8 mouse cellular contexts compared by ENCODE assay signal in genomic region chr4:120697799-120698484, GRCm38 (mm10). TPM values are rescaled to one million over a fixed set of nuclear protein-coding genes. Genes with fewer than 3 reads are reported as not detected.
DNase-seq lines count a peak whose midpoint lies in the region; ATAC-seq and TF ChIP-seq lines count a peak whose summit lies in the region.
"Had no signal": no experiment of that assay in that cellular context is flagged by ENCODE, and none has a peak within 500 bp of the region (broad histone marks: within the 10 kb centered on the region; RNA-seq: fewer than 3 reads in every experiment).

No protein-coding gene starts in this region.

- TF ChIP-seq EP300 in lung, postnatal 0 days (IDR thresholded peaks at IDR 0.05) = no peak

- no peaks in the 10 kb centered on the region for H3K4me1 ChIP-seq in lung, postnatal 0 days (ENCODE audit: insufficient read depth, low read depth, low read length)
- H3K4me1 ChIP-seq in lung, adult 2 months (ENCODE audit: control insufficient read depth, insufficient read depth, low read length) = no peaks in the 10 kb centered on the region
- H3K4me1 ChIP-seq in forebrain, embryonic 14.5 days (ENCODE audit: control insufficient read depth, insufficient read depth, low read length) = no peaks in the 10 kb centered on the region
- 0 out of 2 replicates have a peak, but pooled peaks cover 5% of the 10 kb centered on the region for H3K4me1 ChIP-seq in stomach, embryonic 14.5 days (ENCODE audit: control insufficient read depth, insufficient read depth, low read length)

- H3K27ac ChIP-seq in lung, postnatal 0 days (ENCODE audit: low read length) = no peak overlapping the region
- H3K27ac ChIP-seq in forebrain, embryonic 14.5 days (ENCODE audit: low read depth, low read length) = no peak overlapping the region
- no peak overlapping the region for H3K27ac ChIP-seq in stomach, embryonic 14.5 days (ENCODE audit: low read length)

- WGBS in lung, postnatal 0 days = 17% methylated on average over 32 of the region's 35 CpGs
- whole genome bisulfite sequencing in lung, adult 2 months = 25% methylated on average over 35 of the region's 35 CpGs
- 12% methylated on average over 35 of the region's 35 CpGs for WGBS in forebrain, embryonic 14.5 days
- WGBS in stomach, embryonic 14.5 days = 13% methylated on average over 35 of the region's 35 CpGs

- 0 out of 2 replicates have a peak, but pooled peaks cover 4% of the 10 kb centered on the region for H3K27me3 ChIP-seq in lung, postnatal 0 days (replicated peaks; ENCODE audit: insufficient read depth, low read length)
- peaks cover 13% of the 10 kb centered on the region for H3K27me3 ChIP-seq in forebrain, embryonic 14.5 days (replicated peaks; ENCODE audit: control insufficient read depth, insufficient read depth, low read length)
- 0 out of 2 replicates have a peak, but pooled peaks cover 2% of the 10 kb centered on the region for H3K27me3 ChIP-seq in stomach, embryonic 14.5 days (ENCODE audit: control insufficient read depth, insufficient read depth, low read length)

- ATAC-seq in lung, postnatal 0 days = peak; percentile 26
- no peak for ATAC-seq in forebrain, embryonic 14.5 days
- ATAC-seq in stomach, embryonic 14.5 days (ENCODE audit: insufficient number of reproducible peaks, insufficient read depth, low FRiP score, low read depth) = peak; percentile 50

- TF ChIP-seq POLR2A in lung, adult 2 months (IDR thresholded peaks at IDR 0.05; ENCODE audit: borderline replicate concordance, extremely low read depth, low read depth, low read length) = no peak

- no peaks in the 10 kb centered on the region for H3K36me3 ChIP-seq in lung, postnatal 0 days (ENCODE audit: insufficient read depth, low read length)
- no peaks in the 10 kb centered on the region for H3K36me3 ChIP-seq in forebrain, embryonic 14.5 days (ENCODE audit: control insufficient read depth, insufficient read depth, low read length)
- H3K36me3 ChIP-seq in stomach, embryonic 14.5 days (ENCODE audit: control insufficient read depth, insufficient read depth, low read length) = no peaks in the 10 kb centered on the region

- H3K9me3 ChIP-seq in lung, postnatal 0 days (ENCODE audit: low read length) = no peaks in the 10 kb centered on the region
- no peaks in the 10 kb centered on the region for H3K9me3 ChIP-seq in forebrain, embryonic 14.5 days (replicated peaks; ENCODE audit: control insufficient read depth, low read length)
- no peaks in the 10 kb centered on the region for H3K9me3 ChIP-seq in stomach, embryonic 14.5 days (ENCODE audit: control insufficient read depth, low read depth, low read length)

- DNase-seq in lung, postnatal 0 days (ENCODE audit: low spot score) = peak; percentile 18
- no peak for DNase-seq in lung, adult 2 months
- no peak for DNase-seq in forebrain, embryonic 14.5 days (ENCODE audit: low spot score)
- peak; percentile 75 for DNase-seq in liver
- DNase-seq in thymus, postnatal 14 days = no peak
- no peak for DNase-seq in adrenal gland, postnatal 10 days

- no peak overlapping the region for H3K4me2 ChIP-seq in lung, postnatal 0 days (replicated peaks; ENCODE audit: low read depth, low read length)
- H3K4me2 ChIP-seq in forebrain, embryonic 14.5 days (ENCODE audit: low read length) = 0 out of 2 replicates have a peak overlapping the region, but pooled peaks have one; percentile 18
- peak overlapping the region; percentile 26; the same call in 1 of the 2 replicates for H3K4me2 ChIP-seq in stomach, embryonic 14.5 days (replicated peaks; ENCODE audit: low read depth, low read length)

- no peak for TF ChIP-seq CTCF in lung, postnatal 0 days (IDR thresholded peaks at IDR 0.05)
- TF ChIP-seq CTCF in lung, adult 2 months (IDR thresholded peaks at IDR 0.05; ENCODE audit: insufficient read depth, low read length) = no peak

- H3K4me3 ChIP-seq in lung, postnatal 0 days (ENCODE audit: low read depth, low read length) = no peak overlapping the region
- H3K4me3 ChIP-seq in lung, adult 2 months (replicated peaks; ENCODE audit: extremely low read depth, low read depth, low read length) = no peak overlapping the region
- no peak overlapping the region; the same call in 1 of the 2 replicates for H3K4me3 ChIP-seq in forebrain, embryonic 14.5 days (ENCODE audit: low read depth, low read length)
- H3K4me3 ChIP-seq in stomach, embryonic 14.5 days (ENCODE audit: low read depth, low read length) = no peak overlapping the region

- no peak overlapping the region for H3K9ac ChIP-seq in lung, postnatal 0 days (replicated peaks; ENCODE audit: low read depth)
- H3K9ac ChIP-seq in forebrain, embryonic 14.5 days (ENCODE audit: low read length) = no peak overlapping the region
- H3K9ac ChIP-seq in stomach, embryonic 14.5 days (replicated peaks; ENCODE audit: low read depth, low read length) = no peak overlapping the region

RNA-seq across cellular contexts. Expression of gene Cited4, which starts 31.6 kb away (rescaled TPM):
- polyA plus RNA-seq in lung, postnatal 0 days (2015; fragmentation: Nextera tagmentation; extraction: Ambion mirVana) = 3.9 and 4.2 TPM in 2 replicates
- polyA plus RNA-seq in lung, adult 2 months (2012; rRNA removed) = 5.8 and 9.3 TPM in 2 replicates
- 0.17 and 0.23 TPM in 2 replicates for polyA plus RNA-seq in forebrain, embryonic 14.5 days (2014; fragmentation: Nextera tagmentation; extraction: Ambion mirVana)
- 1.4 and 1.9 TPM in 2 replicates for polyA plus RNA-seq in stomach, embryonic 14.5 days (2014; fragmentation: Nextera tagmentation; extraction: Ambion mirVana)
- total RNA-seq in adrenal gland, postnatal 10 days (2021) = 1 to 10 TPM; 3.2 to 7.4 TPM

RNA-seq across cellular contexts. Expression of gene Kcnq4, which starts 50.5 kb away (rescaled TPM):
- 3.1 and 3.9 TPM in 2 replicates for polyA plus RNA-seq in lung, postnatal 0 days (2015; fragmentation: Nextera tagmentation; extraction: Ambion mirVana)
- polyA plus RNA-seq in lung, adult 2 months (2012; rRNA removed) = 8.2 and 8.3 TPM in 2 replicates
- 5.0 and 6.5 TPM in 2 replicates for polyA plus RNA-seq in forebrain, embryonic 14.5 days (2014; fragmentation: Nextera tagmentation; extraction: Ambion mirVana)
- 2.1 and 2.5 TPM in 2 replicates for polyA plus RNA-seq in stomach, embryonic 14.5 days (2014; fragmentation: Nextera tagmentation; extraction: Ambion mirVana)
- 1 to 10 TPM; 4.1 to 7.7 TPM for total RNA-seq in adrenal gland, postnatal 10 days (2021)
- total RNA-seq: monocyte, adult 5-6 weeks had no signal

Comparison
In these comparisons a context has a peak if more than half of its experiments do, and no peak if none do; other contexts are left out.
1. DNase-seq: peak in lung, postnatal 0 days (single experiment) and liver (single experiment); none in lung, adult 2 months (single experiment), forebrain, embryonic 14.5 days (single experiment), thymus, postnatal 14 days (single experiment) and adrenal gland, postnatal 10 days (single experiment).